Mouse (Mus musculus): ENCODE data around the gene Cnnm2.

GRCm38 (mm10) chr19:46784502-46784901, 23.1 kb downstream of the Cnnm2 start:
- no peak for TF ChIP-seq GATA1 (IDR thresholded peaks at IDR 0.05; ENCODE audit: borderline replicate concordance, low read length)
- no peak for TF ChIP-seq FLI1 (IDR thresholded peaks at IDR 0.05; ENCODE audit: low read length)
